ENCODE assay signal across 15 mouse cellular contexts in genomic region chr12:29655197-29655632, GRCm38 (mm10).
DNase-seq lines count a peak whose midpoint lies in the region; ATAC-seq and TF ChIP-seq lines count a peak whose summit lies in the region.
"Had no signal": no experiment of that assay in that cellular context is flagged by ENCODE, and none has a peak within 500 bp of the region (broad histone marks: within the 10 kb centered on the region; RNA-seq: fewer than 3 reads in every experiment).

No protein-coding gene starts in this region.

- peaks cover 47% of the 10 kb centered on the region for H3K4me1 ChIP-seq in forebrain, embryonic 13.5 days
- peaks cover 26% of the 10 kb centered on the region for H3K4me1 ChIP-seq in hindbrain, embryonic 16.5 days (ENCODE audit: control insufficient read depth, insufficient read depth, low read depth, low read length)
- H3K4me1 ChIP-seq in midbrain, postnatal 0 days (ENCODE audit: insufficient read depth, low read length): peaks cover 20% of the 10 kb centered on the region
- H3K4me1 ChIP-seq: limb, embryonic 12.5 days had no signal

- H3K9me3 ChIP-seq in forebrain, embryonic 13.5 days (replicated peaks): no peaks in the 10 kb centered on the region
- H3K9me3 ChIP-seq in hindbrain, embryonic 16.5 days (ENCODE audit: control insufficient read depth, low read length): no peaks in the 10 kb centered on the region
- no peaks in the 10 kb centered on the region for H3K9me3 ChIP-seq in midbrain, postnatal 0 days (ENCODE audit: low read length)
- H3K9me3 ChIP-seq: limb, embryonic 12.5 days had no signal

- TF ChIP-seq CTCF in midbrain, postnatal 0 days (IDR thresholded peaks at IDR 0.05): no peak

- no peaks in the 10 kb centered on the region for H3K36me3 ChIP-seq in forebrain, embryonic 13.5 days (ENCODE audit: poor library complexity, severe bottlenecking)
- no peaks in the 10 kb centered on the region for H3K36me3 ChIP-seq in hindbrain, embryonic 16.5 days (ENCODE audit: control insufficient read depth, insufficient read depth, low read length)
- H3K36me3 ChIP-seq in midbrain, postnatal 0 days (ENCODE audit: insufficient read depth, low read length): no peaks in the 10 kb centered on the region
- H3K36me3 ChIP-seq: limb, embryonic 12.5 days had no signal

- H3K27ac ChIP-seq in forebrain, embryonic 13.5 days: peak overlapping the region; percentile 87
- peak overlapping the region; percentile 84 for H3K27ac ChIP-seq in hindbrain, embryonic 16.5 days (ENCODE audit: low read depth, low read length)
- H3K27ac ChIP-seq in midbrain, postnatal 0 days (ENCODE audit: low read depth, low read length): peak overlapping the region; percentile 82
- H3K27ac ChIP-seq: limb, embryonic 12.5 days had no signal

- peak; percentile 51 for DNase-seq in layer of hippocampus, adult 11-12 months (ENCODE audit: low spot score)
- no peak for DNase-seq in layer of hippocampus, postnatal 25 days (ENCODE audit: extremely low spot score in 1 of 2, low spot score in 1 of 2)
- DNase-seq in midbrain, postnatal 0 days (ENCODE audit: low spot score): peak; percentile 68
- no peak for DNase-seq in B cell, adult 2 months
- DNase-seq in embryo, embryonic 11 days: no peak
- DNase-seq: adrenal gland, postnatal 36 days; gastrocnemius, postnatal 36 days; heart, postnatal 14 days; lung, adult 2 months; thymus, postnatal 14 days had no signal

- 70% methylated on average over 10 of the region's 10 CpGs for WGBS in forebrain, embryonic 13.5 days
- 15% methylated on average over 10 of the region's 10 CpGs for WGBS in hindbrain, embryonic 16.5 days
- 26% methylated on average over 10 of the region's 10 CpGs for WGBS in midbrain, postnatal 0 days

- no peaks in the 10 kb centered on the region for H3K27me3 ChIP-seq in forebrain, embryonic 13.5 days
- H3K27me3 ChIP-seq in hindbrain, embryonic 16.5 days (replicated peaks; ENCODE audit: control insufficient read depth, insufficient read depth, low read length): no peaks in the 10 kb centered on the region
- no peaks in the 10 kb centered on the region for H3K27me3 ChIP-seq in midbrain, postnatal 0 days (ENCODE audit: insufficient read depth, low read length)
- H3K27me3 ChIP-seq: CH12.LX had no signal

- H3K9ac ChIP-seq in forebrain, embryonic 13.5 days: peak overlapping the region; percentile 38; the same call in 1 of the 2 replicates
- H3K9ac ChIP-seq in hindbrain, embryonic 16.5 days (ENCODE audit: low read depth, low read length): peak overlapping the region; percentile 36; the same call in 1 of the 2 replicates
- H3K9ac ChIP-seq in midbrain, postnatal 0 days (replicated peaks; ENCODE audit: low read length, poor library complexity, severe bottlenecking): peak overlapping the region; percentile 19
- H3K9ac ChIP-seq: limb, embryonic 12.5 days had no signal

- ATAC-seq in forebrain, embryonic 13.5 days: peak; percentile 58
- ATAC-seq in hindbrain, embryonic 16.5 days: peak; percentile 51
- peak; percentile 41; the same call in 1 of the 2 replicates for ATAC-seq in midbrain, postnatal 0 days (ENCODE audit: low FRiP score)
- ATAC-seq in megakaryocyte-erythroid progenitor cell, adult 5-6 weeks (replicated peaks; ENCODE audit: low FRiP score, low TSS enrichment, poor library complexity, severe bottlenecking): no peak

- H3K4me2 ChIP-seq in forebrain, embryonic 13.5 days: 0 out of 2 replicates have a peak overlapping the region, but pooled peaks have one; percentile 10
- H3K4me2 ChIP-seq in hindbrain, embryonic 16.5 days (ENCODE audit: low read length): peak overlapping the region; percentile 11; the same call in 1 of the 2 replicates
- peak overlapping the region; percentile 3; the same call in 1 of the 2 replicates for H3K4me2 ChIP-seq in midbrain, postnatal 0 days (ENCODE audit: low read depth, low read length, poor library complexity, severe bottlenecking)
- H3K4me2 ChIP-seq: limb, embryonic 12.5 days had no signal

- H3K4me3 ChIP-seq in forebrain, embryonic 13.5 days: no peak overlapping the region
- H3K4me3 ChIP-seq in hindbrain, embryonic 16.5 days (ENCODE audit: low read length): no peak overlapping the region
- H3K4me3 ChIP-seq in midbrain, postnatal 0 days (ENCODE audit: low read depth, low read length): no peak overlapping the region
- H3K4me3 ChIP-seq: limb, embryonic 12.5 days had no signal

Comparison
In these comparisons a context has a peak if more than half of its experiments do, and no peak if none do; other contexts are left out.
1. DNase-seq: peak in layer of hippocampus, adult 11-12 months (single experiment) and midbrain, postnatal 0 days (single experiment); none in layer of hippocampus, postnatal 25 days (0 of 2), B cell, adult 2 months (0 of 2) and embryo, embryonic 11 days (single experiment).
2. Peak in every context shown above with its lines, with median percentiles within 50 percentile points of each other: H3K27ac ChIP-seq, H3K4me2 ChIP-seq and H3K9ac ChIP-seq.